Mouse (Mus musculus) ES-Bruce4 (cell line): ENCODE measurements around the gene Chchd3. TPM values are rescaled to one million over a fixed set of nuclear protein-coding genes. Genes with fewer than 3 reads are reported as not detected.

Experiments
- H3K27ac ChIP-seq: 2 replicates; pipeline ENCODE4 v1.5.1; 2012; ENCODE audit warnings: low read length, inconsistent platforms; ENCODE audit not compliant: insufficient read depth
- H3K27me3 ChIP-seq: 2 replicates; pipeline ENCODE4 v1.6.1; 2012; ENCODE audit warnings: mild to moderate bottlenecking, low read length, inconsistent platforms; ENCODE audit not compliant: control insufficient read depth, poor library complexity, insufficient read depth, severe bottlenecking
- H3K36me3 ChIP-seq: 2 replicates; pipeline ENCODE4 v1.6.1; 2012; ENCODE audit warnings: inconsistent platforms, mild to moderate bottlenecking, low read length, moderate library complexity; ENCODE audit not compliant: control insufficient read depth, poor library complexity, insufficient read depth, severe bottlenecking
- H3K4me1 ChIP-seq: one replicate; pipeline ENCODE4 v1.8.1; 2011; ENCODE audit warnings: low read length; ENCODE audit not compliant: control insufficient read depth, insufficient read depth
- H3K4me3 ChIP-seq: 2 replicates; pipeline ENCODE4 v1.5.1; 2011; ENCODE audit warnings: low read depth, mild to moderate bottlenecking, low read length
- H3K9ac ChIP-seq: 2 replicates; pipeline ENCODE4 v1.6.1; 2012; ENCODE audit warnings: low read depth, mild to moderate bottlenecking, inconsistent platforms; ENCODE audit not compliant: poor library complexity, severe bottlenecking
- H3K9me3 ChIP-seq: replicated peaks from 2 replicates; pipeline ENCODE4 v1.6.1; 2012; ENCODE audit warnings: mild to moderate bottlenecking, low read length, inconsistent platforms; ENCODE audit not compliant: control insufficient read depth, poor library complexity, insufficient read depth, severe bottlenecking
- CTCF ChIP-seq: IDR thresholded peaks from one replicate; pipeline ENCODE4 v1.8.1; 2011; ENCODE audit warnings: low read depth, low read length
- EP300 ChIP-seq: IDR thresholded peaks from 2 replicates; pipeline ENCODE4 v1.6.1; 2011; ENCODE audit warnings: low read depth, low read length; ENCODE audit not compliant: insufficient read depth
- POLR2A ChIP-seq: IDR thresholded peaks from one replicate; pipeline ENCODE4 v1.8.1; 2011; ENCODE audit warnings: low read length; ENCODE audit not compliant: insufficient read depth
- polyA plus RNA-seq: library from polyadenylated mRNA; stranded (reverse); fragments of >200 nt; gene quantifications from 2 replicates; pipeline ENCODE4 v1.2.4, GENCODE M21; 2011; ENCODE audit warnings: low read depth; ENCODE audit not compliant: missing spikeins, insufficient read depth, insufficient read length

The Chchd3 gene
- polyA plus RNA-seq, 1 experiment, result 82.9 TPM

DNA sequence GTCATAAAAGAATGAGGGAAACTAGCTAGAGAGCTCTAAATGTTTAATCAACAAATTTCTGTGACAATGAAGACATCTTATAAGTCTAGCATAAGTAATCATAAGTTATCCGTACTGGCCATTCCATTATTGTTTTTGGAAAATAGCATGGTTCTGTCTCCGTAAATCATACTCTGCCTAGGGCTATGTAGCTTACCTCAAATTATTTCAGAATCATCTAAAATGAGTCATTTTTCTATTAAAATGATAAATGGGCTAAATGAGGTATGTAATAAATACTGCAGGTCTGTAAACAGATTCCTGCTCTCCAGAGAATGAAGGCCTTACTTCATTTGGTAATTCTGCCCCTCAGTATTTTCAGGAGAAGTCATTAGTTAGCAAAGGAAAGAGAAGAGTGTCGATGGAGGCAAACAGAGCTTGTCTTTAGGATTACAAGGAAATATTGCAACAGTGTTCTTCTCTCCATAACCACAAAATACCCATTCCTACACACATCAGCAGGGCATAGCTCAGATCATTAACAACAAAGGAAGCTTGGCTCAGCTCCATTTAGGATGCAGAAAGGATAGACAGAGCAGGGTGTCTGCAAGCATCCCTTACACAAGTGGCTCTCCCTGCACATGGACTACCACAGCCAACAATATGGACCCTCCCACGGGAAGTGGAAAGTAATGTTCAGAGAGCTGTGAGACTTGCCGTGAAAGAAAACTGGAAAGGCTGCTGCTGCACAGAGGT lies 100.1 kb downstream of the Chchd3 start:
- Histone ChIP-seq H3K9ac (no peak overlapping the region), H3K27ac (no peak overlapping the region), H3K27me3 (no peaks in the 10 kb centered on the region), H3K4me3 (no peak overlapping the region), H3K4me1 (no peaks in the 10 kb centered on the region), H3K9me3 (no peaks in the 10 kb centered on the region), H3K36me3 (no peaks in the 10 kb centered on the region)
- TF ChIP-seq CTCF (no peak), POLR2A (no peak), EP300 (no peak)

DNA sequence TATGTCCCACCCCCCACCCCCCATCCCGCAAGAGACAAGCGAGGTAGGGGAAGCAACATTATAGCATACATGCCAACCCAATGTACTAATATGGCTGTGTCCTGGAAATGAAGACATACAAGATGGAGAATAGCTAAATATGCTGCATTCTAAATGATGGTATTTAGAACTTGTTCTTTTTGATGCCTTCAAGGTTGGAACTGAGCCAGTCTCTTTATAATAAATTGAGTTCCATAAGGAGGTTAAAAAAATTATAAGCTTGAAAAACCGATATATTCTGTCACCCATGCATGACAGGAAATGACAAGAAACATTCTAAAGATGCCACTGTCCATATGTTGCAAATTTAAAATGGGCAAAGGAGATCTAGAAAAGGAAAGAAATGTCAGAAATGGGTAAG lies 104.6 kb downstream of the Chchd3 start:
- no peak overlapping the region for H3K9ac ChIP-seq
- no peaks in the 10 kb centered on the region for H3K27me3 ChIP-seq
- no peaks in the 10 kb centered on the region for H3K9me3 ChIP-seq
- no peaks in the 10 kb centered on the region for H3K4me1 ChIP-seq
- H3K4me3 ChIP-seq, result no peak overlapping the region
- H3K27ac ChIP-seq, result no peak overlapping the region
- TF ChIP-seq CTCF (no peak), EP300 (no peak), POLR2A (no peak)
- no peaks in the 10 kb centered on the region for H3K36me3 ChIP-seq

DNA sequence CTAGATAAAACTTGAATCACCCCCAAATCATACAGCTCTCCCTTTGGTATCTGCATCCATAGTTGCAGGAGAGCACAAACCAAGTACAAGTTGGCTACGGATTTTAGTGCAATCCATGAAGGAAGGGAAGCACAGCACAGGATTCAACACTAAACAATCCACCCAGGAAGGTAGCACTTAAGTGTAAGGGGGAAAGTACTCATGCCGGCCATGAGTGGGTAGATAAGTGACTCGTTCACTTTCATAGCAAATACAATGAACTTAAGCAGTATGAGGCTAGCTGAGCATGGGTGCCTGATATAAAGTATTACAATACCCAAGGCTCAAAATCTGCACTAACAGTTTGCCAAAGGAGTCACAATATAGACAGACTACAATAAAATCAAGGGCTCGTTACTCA lies 109.1 kb downstream of the Chchd3 start:
- H3K36me3 ChIP-seq, result no peaks in the 10 kb centered on the region
- TF ChIP-seq CTCF, result no peak
- no peak for TF ChIP-seq EP300
- TF ChIP-seq POLR2A, result no peak
- no peaks in the 10 kb centered on the region for H3K27me3 ChIP-seq
- H3K9me3 ChIP-seq, result no peaks in the 10 kb centered on the region
- H3K4me3 ChIP-seq, result no peak overlapping the region
- H3K27ac ChIP-seq, result no peak overlapping the region
- no peak overlapping the region for H3K9ac ChIP-seq
- no peaks in the 10 kb centered on the region for H3K4me1 ChIP-seq

DNA sequence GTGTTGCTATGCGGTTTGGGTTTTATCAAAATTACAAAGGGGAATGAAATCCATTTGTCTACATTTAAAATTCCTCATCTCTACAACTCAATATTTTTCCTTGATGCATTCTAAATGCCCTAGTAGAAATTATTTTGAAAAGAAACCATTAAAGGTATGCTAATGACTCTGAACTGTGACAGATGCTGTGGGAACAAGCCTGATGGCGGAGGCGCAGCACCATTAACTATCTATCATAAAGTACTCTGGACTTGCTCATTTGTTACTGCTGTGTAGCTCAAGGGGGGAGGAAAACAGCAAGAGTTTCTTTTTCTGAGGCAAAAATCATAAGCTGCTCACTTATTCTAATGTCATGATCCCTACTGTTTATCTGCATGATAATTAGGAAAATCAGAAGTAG lies 110.4 kb downstream of the Chchd3 start:
- H3K4me1 ChIP-seq, result no peaks in the 10 kb centered on the region
- H3K4me3 ChIP-seq, result no peak overlapping the region
- no peak overlapping the region for H3K9ac ChIP-seq
- no peaks in the 10 kb centered on the region for H3K36me3 ChIP-seq
- no peak overlapping the region for H3K27ac ChIP-seq
- H3K9me3 ChIP-seq, result no peaks in the 10 kb centered on the region
- no peak for TF ChIP-seq POLR2A
- TF ChIP-seq CTCF, result no peak
- no peak for TF ChIP-seq EP300
- H3K27me3 ChIP-seq, result no peaks in the 10 kb centered on the region

DNA sequence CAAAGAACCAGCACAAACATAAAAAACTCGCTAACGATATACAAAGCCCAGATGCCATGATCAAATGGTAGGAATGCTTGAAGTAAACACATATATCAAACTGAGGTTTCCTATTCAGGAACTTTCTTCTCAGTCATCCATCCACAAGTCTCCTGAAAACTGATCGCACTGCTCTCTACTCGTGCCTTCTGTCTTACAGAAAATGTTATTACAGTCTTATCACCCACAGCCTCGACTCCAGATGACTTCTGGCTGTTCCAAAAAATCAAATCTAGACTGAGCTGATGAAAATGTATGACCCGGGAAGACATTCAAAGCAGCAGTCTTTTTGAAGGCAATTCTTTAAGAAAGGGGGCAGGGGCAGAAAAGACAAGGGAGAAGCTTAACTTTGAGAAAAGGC lies 112.8 kb downstream of the Chchd3 start:
- Histone ChIP-seq H3K4me1 (no peaks in the 10 kb centered on the region), H3K4me3 (no peak overlapping the region), H3K27me3 (no peaks in the 10 kb centered on the region), H3K27ac (no peak overlapping the region), H3K9me3 (no peaks in the 10 kb centered on the region), H3K36me3 (no peaks in the 10 kb centered on the region), H3K9ac (no peak overlapping the region)
- TF ChIP-seq POLR2A (no peak), CTCF (no peak), EP300 (no peak)

DNA sequence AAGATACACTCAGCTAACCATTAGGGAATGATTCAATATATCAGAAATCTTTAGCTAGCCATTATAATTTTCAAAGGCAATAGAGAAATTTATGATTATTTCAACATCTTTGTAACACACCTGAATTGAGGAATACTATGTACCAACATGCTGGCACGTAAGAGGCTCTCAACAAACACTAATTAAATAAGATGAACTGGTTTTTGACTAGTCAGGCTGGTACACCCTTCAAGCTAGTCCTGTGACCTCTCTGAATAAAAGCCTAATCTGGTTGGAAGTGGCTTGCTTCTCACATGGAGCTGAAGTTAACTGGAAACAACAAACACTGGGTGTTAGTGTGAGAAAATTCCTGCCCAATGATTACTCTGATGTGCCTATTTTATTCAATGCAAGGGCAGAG lies 115.1 kb downstream of the Chchd3 start:
- Histone ChIP-seq H3K4me3 (no peak overlapping the region), H3K27me3 (no peaks in the 10 kb centered on the region), H3K4me1 (no peaks in the 10 kb centered on the region), H3K36me3 (no peaks in the 10 kb centered on the region), H3K9ac (no peak overlapping the region), H3K9me3 (no peaks in the 10 kb centered on the region), H3K27ac (no peak overlapping the region)
- TF ChIP-seq EP300, result no peak
- no peak for TF ChIP-seq POLR2A
- TF ChIP-seq CTCF, result no peak
